Mouse (Mus musculus) thymus, postnatal 10 days (tissue): ENCODE results near the gene Kcnq1.

Source experiments
- DNase-seq, 2 experiments: peaks; one replicate each; pipeline ENCODE4 v3.0.0; 2021; ENCODE audit warnings: low spot score in 2 of 2

Kcnq1 gene

DNA sequence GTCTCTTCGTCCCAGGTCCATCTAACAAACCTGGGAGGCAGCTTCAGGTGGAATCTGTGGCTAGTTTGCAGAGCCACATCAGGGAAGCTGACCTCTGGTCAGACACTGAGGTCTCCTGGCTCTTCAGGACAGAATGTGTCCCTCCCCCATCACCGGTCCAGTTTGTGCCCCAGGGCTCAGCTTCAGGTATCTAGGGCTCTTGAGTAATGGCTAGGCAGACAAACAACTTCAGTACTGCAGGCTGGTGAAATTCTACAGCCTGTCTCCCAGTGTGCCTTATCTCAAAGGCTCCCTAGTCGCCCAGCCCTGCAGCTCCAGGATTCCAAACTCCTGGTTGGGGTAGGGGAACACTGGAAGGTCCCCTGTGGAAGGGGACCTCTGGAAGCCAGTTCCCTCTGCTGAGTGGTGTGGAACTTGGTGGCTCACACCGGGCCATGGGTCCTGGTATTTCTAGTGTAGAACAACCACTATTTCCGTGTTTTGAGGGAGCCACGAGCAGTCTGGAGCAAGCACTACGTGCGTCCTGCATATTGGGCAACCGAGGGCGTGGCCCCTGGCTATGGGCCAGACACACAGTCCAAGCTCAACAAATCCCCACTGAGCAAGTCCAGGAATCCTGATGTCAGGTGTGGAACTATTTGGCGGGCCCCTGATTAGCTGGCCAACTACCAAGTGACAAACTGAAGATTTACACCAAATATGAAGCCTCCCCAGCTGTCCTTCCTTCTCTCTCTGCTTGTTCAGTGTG is 207.6 kb downstream of the Kcnq1 start:
- no peak for DNase-seq

DNA sequence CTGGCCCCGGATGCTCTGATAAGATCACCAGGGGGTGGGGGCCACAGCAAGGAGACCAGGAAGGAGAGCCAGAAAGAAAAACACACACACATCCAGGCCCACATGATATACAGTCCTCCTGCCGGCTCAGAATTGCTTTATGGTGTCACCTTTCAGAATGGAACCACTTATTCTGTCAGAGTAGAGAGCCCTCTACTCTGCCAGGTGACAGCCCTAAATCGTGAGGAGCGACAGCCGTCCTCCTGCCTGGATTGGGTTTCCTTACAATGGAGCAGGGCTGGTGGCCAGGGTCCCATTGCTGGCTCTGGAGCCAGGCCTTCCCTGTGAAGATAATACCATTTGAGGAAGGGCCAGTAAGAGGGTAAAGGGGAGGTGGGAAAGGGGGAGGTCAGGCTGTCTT is 212.3 kb downstream of the Kcnq1 start:
- DNase-seq: no peak

DNA sequence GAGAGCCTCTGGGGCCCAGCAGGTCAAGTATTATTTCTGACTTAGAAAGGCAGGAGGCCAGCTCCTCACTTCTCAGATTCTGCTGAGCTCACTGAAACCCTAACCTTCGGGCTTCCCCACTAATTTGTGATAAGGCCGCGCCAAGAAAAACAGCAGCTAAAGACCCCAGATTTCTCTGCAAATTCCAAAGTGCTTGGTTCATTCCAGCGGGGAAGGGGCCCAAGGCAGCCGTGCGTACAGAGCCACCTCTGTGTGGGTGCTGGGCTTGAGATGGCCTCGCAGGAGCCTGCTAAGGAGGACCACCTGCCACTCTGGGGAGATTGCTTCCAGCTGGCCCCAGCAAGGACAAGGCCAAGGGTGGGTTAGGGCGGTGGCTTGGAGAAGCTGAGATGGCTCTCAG is 214.2 kb downstream of the Kcnq1 start:
- DNase-seq: no peak

DNA sequence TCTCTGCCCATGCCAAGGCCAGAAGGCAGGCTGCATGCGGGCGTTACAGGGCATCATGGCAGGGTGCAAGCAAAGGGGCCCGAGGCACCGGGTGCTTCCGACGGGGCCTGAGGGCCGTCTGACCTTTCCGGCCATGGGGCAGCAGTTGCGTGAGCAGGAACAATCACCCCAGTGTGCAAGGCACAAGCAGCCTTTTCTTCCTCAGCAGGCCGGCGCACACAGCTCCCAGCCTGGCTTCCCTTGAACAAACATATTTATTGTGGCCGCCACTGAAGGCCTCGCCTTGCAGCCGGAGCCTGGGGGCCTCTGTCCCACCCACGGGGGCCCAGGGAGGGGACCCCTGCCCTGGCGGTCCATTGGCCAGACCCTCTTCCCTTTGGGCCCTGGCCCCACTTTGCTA is 218.9 kb downstream of the Kcnq1 start:
- no peak for DNase-seq

DNA sequence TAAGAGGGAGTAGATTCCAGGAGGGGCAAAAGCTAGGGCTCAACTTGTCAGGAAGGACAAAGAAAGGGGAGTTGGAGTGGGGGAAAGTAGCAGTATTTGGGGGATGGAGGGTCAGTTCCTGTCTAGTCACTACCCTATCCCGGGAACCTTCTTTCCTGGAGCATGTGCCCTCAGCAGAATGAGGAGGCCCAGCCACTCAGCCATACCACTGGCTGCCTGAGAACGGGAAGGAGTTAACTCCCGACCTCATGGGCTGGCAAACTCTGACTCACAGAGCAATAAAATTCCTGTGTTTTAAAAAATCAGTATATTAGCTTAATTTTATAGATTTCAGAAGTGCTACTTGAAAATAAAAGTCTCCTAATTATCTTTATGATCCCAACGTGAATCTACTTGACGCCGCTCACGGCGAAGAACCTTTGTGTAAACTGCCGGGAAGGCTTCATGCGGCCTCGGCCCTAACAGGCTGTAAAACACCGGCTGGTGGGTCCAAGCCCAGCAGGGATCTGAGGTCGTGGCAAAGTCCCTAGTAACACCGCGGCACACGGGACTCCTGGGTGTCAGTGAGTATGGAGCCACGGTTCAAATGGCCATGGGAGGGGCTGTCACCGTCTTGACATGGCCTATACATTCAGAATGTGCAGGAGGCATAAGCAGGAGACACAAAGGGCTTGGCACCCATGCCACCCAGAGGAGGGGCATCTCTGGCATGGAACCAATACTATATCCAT is 222.2 kb downstream of the Kcnq1 start:
- no peak for DNase-seq

DNA sequence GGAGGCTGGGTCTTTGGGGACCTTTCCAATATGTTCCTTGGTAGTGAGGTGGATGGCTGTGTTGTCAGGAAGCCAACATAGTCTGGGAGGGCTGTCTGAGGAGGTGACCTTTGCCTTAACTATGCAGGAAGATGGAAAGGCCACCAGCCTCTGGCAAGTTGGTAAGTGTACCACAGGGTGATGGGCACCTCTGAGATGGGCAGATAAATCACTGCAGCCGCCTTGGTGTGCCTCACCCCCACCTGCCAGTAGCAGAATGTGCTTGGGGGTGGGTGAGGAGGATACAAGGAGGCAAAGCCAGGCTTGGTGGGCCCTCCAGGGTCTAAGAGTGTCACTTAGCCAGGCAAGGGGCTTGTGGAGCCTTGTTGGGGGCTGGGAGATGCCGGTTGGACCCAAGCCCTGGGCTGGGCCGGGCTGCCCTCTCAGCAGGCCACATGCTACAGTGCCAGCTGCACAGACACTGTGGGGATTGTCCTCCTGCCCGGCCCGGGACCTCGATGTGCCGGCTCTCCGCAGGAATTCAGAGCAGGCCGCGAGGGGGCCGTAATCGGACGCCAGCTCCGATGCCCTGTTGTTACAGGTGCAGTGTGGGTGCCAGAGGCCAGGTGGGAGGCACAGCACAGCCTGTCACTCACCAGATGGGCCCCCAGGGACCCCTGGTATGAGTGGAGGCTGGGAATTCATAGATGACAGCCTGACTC is 223.1 kb downstream of the Kcnq1 start:
- no peak for DNase-seq

DNA sequence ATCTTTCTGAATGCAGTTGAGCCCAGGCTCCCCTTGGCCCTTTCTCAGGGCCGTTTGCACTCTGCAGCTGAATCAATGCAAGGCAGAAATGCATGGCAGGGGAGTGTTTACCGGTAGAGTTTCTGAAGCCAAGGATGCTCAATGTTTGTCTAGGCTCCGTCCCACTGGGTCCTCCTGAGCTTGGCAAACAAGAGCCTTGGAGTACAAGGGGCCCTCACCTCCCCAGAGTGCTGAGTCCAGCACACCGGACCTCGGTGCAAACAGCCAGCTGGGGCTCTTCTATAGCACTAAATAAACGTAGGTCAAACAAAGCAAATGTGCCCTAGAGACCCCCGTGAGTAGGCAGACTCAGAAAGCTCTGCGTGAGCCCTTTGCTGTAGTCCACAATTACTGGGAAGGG is 226.9 kb downstream of the Kcnq1 start:
- DNase-seq: no peak

DNA sequence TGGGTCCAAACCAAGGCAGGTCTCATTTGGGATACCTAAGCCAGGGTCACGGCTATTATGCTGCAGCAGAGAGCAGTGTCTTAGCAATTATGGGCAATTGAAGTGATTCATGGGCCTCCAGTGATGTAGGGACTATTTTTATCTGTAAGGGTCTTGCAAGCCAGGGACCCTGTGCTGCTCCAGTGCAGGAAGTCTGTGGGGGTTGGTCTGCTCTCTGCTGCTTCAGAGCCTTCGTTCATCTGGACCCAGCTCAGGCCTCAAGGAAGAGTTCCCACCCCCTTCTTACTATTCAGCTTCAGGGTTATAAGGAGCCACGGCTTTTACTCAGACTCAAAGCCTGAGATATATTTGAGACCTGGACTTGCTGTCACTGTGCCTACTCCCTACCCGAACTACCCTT is 227.4 kb downstream of the Kcnq1 start:
- DNase-seq: no peak

DNA sequence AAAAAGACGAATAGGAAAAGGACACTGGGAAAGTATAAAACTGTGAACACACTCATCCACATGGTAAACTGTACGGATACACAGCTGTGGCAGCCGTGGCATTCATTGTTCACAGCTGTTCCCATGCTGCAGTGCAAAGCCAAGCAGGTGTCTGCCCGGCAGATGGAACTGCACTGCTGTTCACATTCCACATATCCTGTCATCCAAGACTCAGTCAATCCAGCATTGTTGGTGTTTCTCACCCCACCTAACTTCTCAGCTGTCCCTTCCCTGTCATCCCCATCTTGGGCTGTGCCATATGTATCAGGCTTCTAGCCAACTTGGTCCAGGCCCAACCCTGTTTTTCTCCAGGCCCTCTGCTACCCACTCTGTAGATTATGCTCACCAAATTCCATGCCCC is 232.5 kb downstream of the Kcnq1 start:
- no peak for DNase-seq

DNA sequence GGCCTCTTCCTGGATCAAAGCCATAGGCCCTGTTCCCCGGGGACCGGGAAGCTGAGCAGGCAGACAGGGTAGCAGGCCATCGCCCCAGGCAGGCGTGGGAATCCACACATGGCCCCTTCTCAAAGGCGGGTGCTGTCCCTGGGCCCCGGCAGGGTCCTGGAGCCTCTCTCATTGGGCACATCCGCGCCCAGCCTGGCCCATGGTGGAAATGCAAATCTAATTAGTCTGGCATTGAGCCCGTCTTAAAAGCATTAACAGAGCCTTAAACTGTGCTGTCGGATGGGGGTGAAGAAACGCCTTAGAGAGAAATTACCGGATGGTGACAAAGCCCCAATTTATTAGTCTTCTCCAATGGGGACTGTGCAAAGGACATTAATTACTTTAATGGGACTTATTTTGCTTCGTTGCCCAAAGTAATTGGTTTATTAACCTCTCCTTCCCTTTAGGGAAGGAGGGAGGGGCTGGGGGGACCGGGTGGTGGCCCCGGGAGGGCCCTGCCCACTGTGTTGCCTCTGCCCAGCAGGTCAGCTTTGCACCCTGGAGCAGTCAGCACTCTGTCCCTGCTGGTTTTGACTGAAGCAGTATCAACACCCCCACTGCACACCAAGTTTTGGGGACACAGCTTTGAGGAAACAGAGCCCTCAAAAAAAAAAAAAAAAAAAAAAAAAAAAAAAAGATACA is 234.6 kb downstream of the Kcnq1 start:
- no peak for DNase-seq

DNA sequence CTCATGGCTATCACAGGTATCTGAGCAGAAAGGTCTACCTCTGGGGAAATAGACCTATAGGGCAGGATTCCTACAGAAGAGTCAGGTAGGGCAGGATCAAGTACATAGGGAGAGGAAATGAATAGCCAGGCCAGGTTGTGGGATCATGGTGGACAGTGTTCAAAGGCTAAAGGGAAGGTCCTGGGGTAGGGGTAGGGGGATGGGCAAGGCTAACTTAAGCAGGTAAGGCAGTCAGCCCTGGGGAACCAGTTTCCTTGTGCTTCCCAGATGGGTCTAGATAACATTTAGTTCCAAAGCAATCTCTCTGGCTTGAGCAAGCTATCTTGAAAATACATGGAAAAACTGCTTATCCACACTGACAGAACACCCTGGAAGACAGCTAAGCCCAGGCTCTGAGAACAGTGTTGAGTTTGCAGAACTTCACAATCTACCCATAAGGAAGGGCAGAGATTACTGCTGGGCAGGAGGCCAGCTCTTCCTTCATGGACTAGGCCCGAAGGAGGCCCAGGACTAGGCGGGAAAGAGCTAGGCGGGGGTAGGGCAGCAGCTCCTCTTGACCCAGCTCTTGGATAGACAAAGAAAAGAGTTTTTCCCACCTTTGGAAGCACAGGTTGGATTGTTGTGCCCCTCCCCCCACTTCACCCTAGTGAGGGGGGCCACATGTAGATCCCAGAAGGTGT is 235.3 kb downstream of the Kcnq1 start:
- no peak for DNase-seq

DNA sequence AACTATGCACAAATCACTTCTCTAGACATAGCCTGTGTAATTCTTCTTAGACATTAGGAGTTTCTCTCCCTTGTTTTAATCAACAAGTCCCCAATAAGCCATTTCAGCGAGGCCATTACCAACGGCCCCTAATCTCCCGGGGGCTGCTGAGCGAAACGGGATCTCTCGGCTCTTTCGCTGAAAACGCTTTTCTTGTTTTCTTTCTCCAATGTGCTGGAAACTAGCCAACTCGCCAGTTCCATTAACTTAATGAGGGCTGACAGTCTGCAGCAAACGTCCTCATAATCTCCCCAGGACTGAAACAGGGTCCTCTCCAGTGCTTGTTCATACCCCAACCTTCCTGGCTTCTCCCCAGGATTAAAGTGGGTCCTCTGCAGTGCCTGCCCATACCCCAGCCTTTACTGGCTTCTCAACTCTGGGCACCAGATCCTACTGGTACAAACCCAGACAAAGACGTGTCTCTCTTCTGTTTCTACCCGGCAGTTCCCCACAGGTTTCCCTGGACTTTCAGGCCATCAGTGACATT is 237.7 kb downstream of the Kcnq1 start:
- DNase-seq: no peak

DNA sequence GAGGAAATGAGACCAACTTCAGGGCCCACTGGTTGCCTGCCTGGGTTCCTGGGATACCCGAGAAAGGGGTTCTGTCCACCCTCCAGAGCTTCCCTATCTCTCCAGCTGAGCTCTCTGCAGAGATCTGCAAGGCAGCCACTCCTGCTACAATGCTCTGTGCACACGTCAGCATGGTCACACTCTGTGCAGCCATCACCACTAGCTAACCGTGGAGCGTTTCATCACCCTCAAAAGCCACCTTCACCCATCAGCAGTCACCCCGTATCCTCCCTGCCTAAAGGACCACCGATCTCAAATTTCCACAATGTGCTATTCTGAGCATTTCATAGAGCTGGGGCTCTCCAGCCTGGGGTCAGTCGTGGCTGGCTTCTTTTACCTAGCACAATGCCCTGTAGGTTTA is 243.1 kb downstream of the Kcnq1 start:
- DNase-seq: no peak

DNA sequence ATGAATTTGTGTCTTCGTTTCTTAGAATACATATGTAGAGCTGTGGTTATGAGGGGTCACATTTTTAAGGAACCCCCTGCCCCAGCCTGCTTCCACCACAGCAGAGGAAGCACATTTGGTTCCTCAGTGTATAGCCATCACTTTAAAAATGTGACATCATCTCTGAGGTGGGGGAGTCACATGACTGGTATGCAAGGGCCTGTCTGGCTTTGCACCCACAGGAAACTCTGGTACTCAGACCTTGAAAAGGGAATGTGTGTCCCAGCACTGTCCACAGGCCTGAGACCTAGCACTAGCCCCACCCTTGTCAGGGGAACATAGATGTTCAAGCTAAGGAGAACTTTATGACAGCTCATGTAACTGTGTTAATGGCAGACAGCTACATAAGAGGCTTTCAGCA is 243.7 kb downstream of the Kcnq1 start:
- DNase-seq: no peak

DNA sequence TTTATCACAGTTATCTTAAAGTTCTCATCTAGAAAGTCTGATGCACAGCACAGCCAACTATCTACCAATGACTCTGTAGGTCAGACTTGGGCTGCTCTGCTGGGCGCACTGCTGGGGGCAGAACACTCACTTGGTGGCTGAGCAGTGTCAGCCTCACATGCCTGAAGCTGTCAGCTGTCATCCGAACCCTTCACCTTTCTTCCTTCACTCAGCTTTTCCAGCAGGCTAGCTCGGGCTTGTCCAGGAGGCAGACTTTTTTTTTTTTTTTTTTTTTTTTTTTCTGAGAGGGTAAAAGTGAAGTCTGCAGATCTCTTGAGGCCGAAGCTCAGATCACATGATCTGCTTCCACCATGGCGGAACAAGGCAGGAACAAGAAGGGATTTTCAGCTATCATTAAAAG is 249.7 kb downstream of the Kcnq1 start:
- DNase-seq: no peak

DNA sequence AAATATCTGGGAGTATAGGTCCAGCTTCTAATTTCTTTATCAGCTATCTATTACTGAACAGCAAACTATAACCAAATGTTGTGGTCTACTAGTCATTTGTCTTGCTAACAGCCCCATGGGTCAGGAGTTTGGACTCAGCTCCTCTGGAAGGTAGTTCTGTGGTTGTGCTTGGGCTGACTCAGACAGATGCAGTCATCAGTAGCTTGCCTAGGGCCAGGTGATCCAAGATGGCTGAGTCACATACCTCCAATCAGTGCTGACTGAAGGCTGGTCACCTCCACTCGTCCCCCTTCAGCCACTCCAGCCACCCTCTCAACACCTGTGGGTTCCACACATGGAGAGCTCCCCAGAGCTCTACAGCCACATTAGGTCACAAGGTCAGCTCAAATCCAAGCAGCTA is 250.9 kb downstream of the Kcnq1 start:
- DNase-seq: no peak

DNA sequence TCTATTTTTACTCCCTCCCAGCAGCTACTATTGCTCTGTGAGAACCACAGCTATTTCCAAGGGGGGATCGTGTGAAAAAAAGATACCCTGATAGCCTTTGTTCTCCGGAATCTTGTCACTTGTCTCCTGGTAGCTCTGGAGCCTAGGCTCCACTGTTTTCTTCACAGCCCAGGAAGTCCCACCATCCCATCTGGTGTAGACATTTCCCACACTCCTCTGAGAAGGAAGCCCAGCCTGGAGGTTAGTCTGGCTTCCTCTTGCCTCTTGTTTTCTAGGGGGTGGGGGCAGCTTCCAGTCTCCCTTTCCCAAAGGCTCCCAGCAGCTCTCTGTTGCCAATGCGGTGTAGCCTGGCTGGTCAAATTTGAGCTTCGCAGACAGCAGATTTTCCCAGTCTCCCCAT is 251.7 kb downstream of the Kcnq1 start:
- no peak for DNase-seq

DNA sequence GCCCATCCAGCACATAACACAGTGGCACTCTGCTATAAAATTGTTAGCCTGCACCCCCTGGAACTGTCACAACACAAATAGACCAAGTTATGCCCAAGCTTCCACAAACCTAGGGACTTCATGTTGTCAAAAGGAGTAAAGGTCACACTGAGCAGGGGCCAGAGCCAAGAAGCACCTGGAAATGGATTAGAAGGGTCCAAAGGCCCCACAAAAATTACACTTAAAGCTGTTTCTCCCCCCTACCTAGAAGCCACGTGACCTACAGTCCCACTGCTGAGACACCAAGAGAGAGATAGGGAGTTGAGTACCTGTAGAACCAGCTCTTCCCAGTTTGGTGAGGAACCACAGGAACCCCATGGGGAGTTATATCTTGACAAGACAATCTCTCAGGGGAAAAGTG is 253.6 kb downstream of the Kcnq1 start:
- no peak for DNase-seq

DNA sequence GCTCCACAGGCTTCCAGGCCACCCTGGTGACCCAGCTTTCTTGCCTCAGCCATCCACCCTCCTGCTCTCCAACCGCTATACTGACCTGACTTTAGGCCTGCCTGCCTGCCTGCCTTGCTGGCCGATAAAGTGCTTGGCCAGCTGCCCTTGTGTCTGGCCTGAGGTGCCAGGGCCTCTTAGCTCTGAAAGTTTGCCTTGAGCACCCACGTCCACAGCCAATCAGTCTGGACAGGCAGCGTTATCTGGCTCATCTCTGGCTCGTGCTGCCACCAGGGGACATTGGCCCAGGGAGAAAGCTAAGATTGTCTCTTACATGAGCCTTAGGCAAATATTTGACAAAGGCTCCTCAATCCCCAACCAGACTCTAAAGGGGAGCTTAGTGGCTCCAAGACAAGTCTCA is 254.6 kb downstream of the Kcnq1 start:
- DNase-seq: no peak

DNA sequence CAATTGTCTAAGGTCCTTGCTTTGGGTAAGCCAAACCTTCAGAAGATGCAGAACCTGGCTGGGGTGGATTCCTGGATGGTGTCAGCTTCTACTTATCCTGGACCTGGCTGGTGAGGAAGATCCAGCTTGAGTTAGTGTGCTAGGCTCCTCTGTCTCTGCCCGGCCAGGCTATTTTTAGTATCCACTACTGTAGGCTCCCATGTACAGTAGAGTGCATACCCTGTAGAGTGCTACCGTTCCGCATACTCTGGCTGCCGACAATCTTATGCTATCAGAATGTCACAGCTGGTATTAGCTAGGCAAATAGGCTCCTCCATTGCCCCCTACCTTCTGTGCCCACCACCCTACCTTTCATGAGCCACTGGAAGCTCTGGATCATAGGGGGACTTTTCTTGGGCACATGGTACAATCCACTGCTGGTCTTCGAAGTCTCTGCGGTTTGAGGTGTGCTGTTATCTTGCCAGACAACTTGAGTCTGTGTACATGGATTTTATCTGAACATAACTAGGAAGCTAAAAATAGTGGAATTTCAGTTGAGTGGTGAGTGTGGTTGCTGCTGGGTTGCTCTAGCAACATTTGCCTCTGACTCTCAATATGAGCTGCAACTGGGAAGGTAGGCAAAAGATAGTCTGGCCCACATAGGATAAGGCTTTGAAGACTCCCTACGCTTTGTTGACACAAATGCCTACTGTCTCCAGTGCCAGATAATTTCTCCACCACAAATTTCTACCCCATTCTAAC is 258.1 kb downstream of the Kcnq1 start:
- no peak for DNase-seq
